Mouse (Mus musculus): ENCODE data around the gene Sec61a2. TPM values are rescaled to one million over a fixed set of nuclear protein-coding genes. Genes with fewer than 3 reads are reported as not detected.

Sec61a2 gene
- total and polyA plus RNA-seq, 3 experiments, result 13.9 to 32.3 TPM; not detected in 1

- peaks cover 11 to 12% of the 10 kb centered on the region in 2 experiments for H3K36me3 ChIP-seq (ENCODE audit: control insufficient read depth in 1 of 2, insufficient read depth in 2 of 2, low read length in 2 of 2)
- peak; percentile 88 for DNase-seq (ENCODE audit: low read depth, low spot score)
Measured at GRCm38 (mm10) chr2:5824685-5825084, 70.5 kb downstream of the Sec61a2 start.

GRCm38 (mm10) chr2:5824213-5824612, 71.0 kb downstream of the Sec61a2 start:
- H3K27ac ChIP-seq (ENCODE audit: control insufficient read depth, low read depth, low read length), result peak overlapping the region; percentile 44; the same call in 1 of the 2 replicates
- peak; percentile 44 to 62 (median 52); a peak in 5 of 6 replicates for TF ChIP-seq CTCF (IDR thresholded peaks at IDR 0.05 in 2 of 3, conservative IDR thresholded peaks at IDR 0.05 in 1 of 3; ENCODE audit: control insufficient read depth in 1 of 3, insufficient read depth in 1 of 3, low read depth in 2 of 3, low read length in 3 of 3, poor library complexity in 1 of 3, severe bottlenecking in 1 of 3)
- no peak for TF ChIP-seq MEF2A (IDR thresholded peaks at IDR 0.05; ENCODE audit: extremely low read depth, insufficient replicate concordance, low read depth, low read length, poor library complexity, severe bottlenecking)
- TF ChIP-seq ZC3H11A (IDR thresholded peaks at IDR 0.05; ENCODE audit: low read depth, low read length), result peak; percentile 37; the same call in 1 of the 2 replicates
- no peak for TF ChIP-seq BHLHE40 (IDR thresholded peaks at IDR 0.05; ENCODE audit: borderline replicate concordance, low read depth, low read length)
- peak; percentile 55 for TF ChIP-seq RAD21 (IDR thresholded peaks at IDR 0.05; ENCODE audit: low read depth, low read length)
- TF ChIP-seq SMC3 (IDR thresholded peaks at IDR 0.05; ENCODE audit: low read depth, low read length), result peak; percentile 63
- H3K4me3 ChIP-seq (ENCODE audit: control insufficient read depth in 1 of 2, insufficient read depth in 1 of 2, low read depth in 2 of 2, low read length in 2 of 2), result no peak overlapping the region
- H3K9me3 ChIP-seq (replicated peaks; ENCODE audit: insufficient read depth, low read length), result no peaks in the 10 kb centered on the region
- peaks cover 11 to 13% of the 10 kb centered on the region in 2 experiments for H3K36me3 ChIP-seq (ENCODE audit: control insufficient read depth in 1 of 2, insufficient read depth in 2 of 2, low read length in 2 of 2)
- no peaks in the 10 kb centered on the region for H3K27me3 ChIP-seq (ENCODE audit: control insufficient read depth in 1 of 2, insufficient read depth in 2 of 2, low read length in 2 of 2)
- H3K9ac ChIP-seq (ENCODE audit: control insufficient read depth, low read depth, low read length, poor library complexity, severe bottlenecking), result no peak overlapping the region
- DNase-seq (ENCODE audit: low read depth, low spot score), result peak; percentile 54
- H3K79me2 ChIP-seq (ENCODE audit: control insufficient read depth, insufficient read depth, low read length, poor library complexity), result no peaks in the 10 kb centered on the region
- H3K4me1 ChIP-seq (ENCODE audit: control insufficient read depth in 1 of 2, insufficient read depth in 2 of 2, low read length in 2 of 2), result peaks cover 3 to 5% of the 10 kb centered on the region in 2 experiments; a peak in 3 of 4 replicates

More at GRCm38 (mm10) chr2:5824685-5825084, 70.5 kb downstream of the Sec61a2 start:
- Histone ChIP-seq H3K9me3 (replicated peaks; ENCODE audit: insufficient read depth, low read length) (no peaks in the 10 kb centered on the region), H3K79me2 (ENCODE audit: control insufficient read depth, insufficient read depth, low read length, poor library complexity) (no peaks in the 10 kb centered on the region), H3K4me1 (ENCODE audit: control insufficient read depth in 1 of 2, insufficient read depth in 2 of 2, low read length in 2 of 2) (peaks cover 3 to 5% of the 10 kb centered on the region in 2 experiments; a peak in 3 of 4 replicates), H3K27me3 (ENCODE audit: control insufficient read depth in 1 of 2, insufficient read depth in 2 of 2, low read length in 2 of 2) (no peaks in the 10 kb centered on the region), H3K4me3 (ENCODE audit: control insufficient read depth in 1 of 2, insufficient read depth in 1 of 2, low read depth in 2 of 2, low read length in 2 of 2) (no peak overlapping the region), H3K27ac (ENCODE audit: control insufficient read depth, low read depth, low read length) (peak overlapping the region; percentile 44; the same call in 1 of the 2 replicates), H3K9ac (ENCODE audit: control insufficient read depth, low read depth, low read length, poor library complexity, severe bottlenecking) (no peak overlapping the region)
- TF ChIP-seq GATA1 (IDR thresholded peaks at IDR 0.05; ENCODE audit: low read depth, low read length), result peak; percentile 79
- TF ChIP-seq TBP (IDR thresholded peaks at IDR 0.05; ENCODE audit: low read depth, low read length), result peak; percentile 79
- no peak for TF ChIP-seq HCFC1 (IDR thresholded peaks at IDR 0.05; ENCODE audit: low read depth, low read length)

- Histone ChIP-seq H3K9ac (ENCODE audit: control insufficient read depth, low read depth, low read length, poor library complexity, severe bottlenecking) (no peak overlapping the region), H3K36me3 (ENCODE audit: control insufficient read depth in 1 of 2, insufficient read depth in 2 of 2, low read length in 2 of 2) (peaks cover 11 to 19% of the 10 kb centered on the region in 2 experiments), H3K4me3 (ENCODE audit: control insufficient read depth in 1 of 2, insufficient read depth in 1 of 2, low read depth in 2 of 2, low read length in 2 of 2) (no peak overlapping the region), H3K27ac (ENCODE audit: control insufficient read depth, low read depth, low read length) (no peak overlapping the region), H3K79me2 (ENCODE audit: control insufficient read depth, insufficient read depth, low read length, poor library complexity) (no peaks in the 10 kb centered on the region), H3K9me3 (replicated peaks; ENCODE audit: insufficient read depth, low read length) (no peaks in the 10 kb centered on the region), H3K27me3 (ENCODE audit: control insufficient read depth in 1 of 2, insufficient read depth in 2 of 2, low read length in 2 of 2) (no peaks in the 10 kb centered on the region), H3K4me1 (ENCODE audit: control insufficient read depth in 1 of 2, insufficient read depth in 2 of 2, low read length in 2 of 2) (peaks cover 3 to 5% of the 10 kb centered on the region in 2 experiments; a peak in 3 of 4 replicates)
- DNase-seq (ENCODE audit: low read depth, low spot score), result no peak
- TF ChIP-seq GABPA (IDR thresholded peaks at IDR 0.05; ENCODE audit: low read depth, low read length), result no peak
- TF ChIP-seq MEF2A (IDR thresholded peaks at IDR 0.05; ENCODE audit: extremely low read depth, insufficient replicate concordance, low read depth, low read length, poor library complexity, severe bottlenecking), result no peak
- TF ChIP-seq HCFC1 (IDR thresholded peaks at IDR 0.05; ENCODE audit: low read depth, low read length), result no peak
- no peak for TF ChIP-seq TCF12 (IDR thresholded peaks at IDR 0.05; ENCODE audit: low read depth, low read length)
- no peak for TF ChIP-seq ZMIZ1 (IDR thresholded peaks at IDR 0.05; ENCODE audit: low read depth, low read length)
Measured at GRCm38 (mm10) chr2:5822449-5822848, 72.8 kb downstream of the Sec61a2 start.

Data from MEL (cell line).